Mouse (Mus musculus) G1E (cell line): Measurements from ENCODE around the gene Rnf157. TPM values are rescaled to one million over a fixed set of nuclear protein-coding genes. Genes with fewer than 3 reads are reported as not detected.
"Not testable (repeated sequence)": the region's sequence is repeated elsewhere in the genome, so short reads cannot be mapped to it uniquely, and the experiment has no call there.

ENCODE experiments used
- ATAC-seq: 2 replicates; pipeline ENCODE4 v1.8.0; 2016; ENCODE audit warnings: mild to moderate bottlenecking; ENCODE audit not compliant: insufficient number of reproducible peaks, poor library complexity, low FRiP score, severe bottlenecking; ENCODE audit errors: extremely low read depth
- DNase-seq: peaks from one replicate; pipeline ENCODE4 v3.0.0; 2012; ENCODE audit warnings: low spot score
- H3K27me3 ChIP-seq: 2 replicates; pipeline ENCODE4 v1.6.1; 2012; ENCODE audit warnings: mild to moderate bottlenecking, low read length, inconsistent platforms; ENCODE audit not compliant: insufficient read depth
- H3K36me3 ChIP-seq: replicated peaks from 2 replicates; pipeline ENCODE3; 2012; ENCODE audit warnings: mild to moderate bottlenecking, inconsistent platforms
- H3K4me1 ChIP-seq: 2 replicates; pipeline ENCODE4 v1.6.1; 2012; ENCODE audit warnings: low read depth, low read length, inconsistent platforms, mixed read lengths; ENCODE audit not compliant: insufficient read depth
- H3K4me3 ChIP-seq: 2 replicates; pipeline ENCODE4 v1.5.1; 2012; ENCODE audit warnings: low read depth, mild to moderate bottlenecking, inconsistent platforms, low read length, moderate library complexity, mixed read lengths
- H3K9me3 ChIP-seq: replicated peaks from 2 replicates; pipeline ENCODE4 v1.6.1; 2012; ENCODE audit warnings: inconsistent platforms
- CTCF ChIP-seq: IDR thresholded peaks from 2 replicates; pipeline ENCODE4 v1.5.1; 2012; ENCODE audit warnings: low read depth, low read length, inconsistent platforms, mixed read lengths
- GATA1 ChIP-seq: IDR thresholded peaks from 2 replicates; pipeline ENCODE4 v1.6.1; 2012; ENCODE audit warnings: borderline replicate concordance, low read length, inconsistent platforms, mixed read lengths
- GATA2 ChIP-seq: IDR thresholded peaks from 2 replicates; pipeline ENCODE4 v1.6.1; 2012; ENCODE audit warnings: low read depth, low read length, inconsistent platforms, borderline replicate concordance
- POLR2AphosphoS5 ChIP-seq: IDR thresholded peaks from 2 replicates; pipeline ENCODE4 v1.6.1; 2012; ENCODE audit warnings: low read depth, low read length, inconsistent platforms; ENCODE audit not compliant: insufficient replicate concordance
- TAL1 ChIP-seq: conservative IDR thresholded peaks from 2 replicates; pipeline ENCODE4 v1.6.1; 2012; ENCODE audit warnings: low read depth, low read length, inconsistent platforms, mixed read lengths
- polyA plus RNA-seq: library from polyadenylated mRNA; stranded (reverse); fragments of >175 nt; gene quantifications from 2 replicates; pipeline ENCODE4 v1.2.3, GENCODE M21; 2012
- total RNA-seq, 2 experiments: library from RNA; stranded (forward) in 1 of 2; stranded (reverse) in 1 of 2; fragments of 200-1000 nt in 1 of 2; fragments of >200 nt in 1 of 2; fragmentation: Nextera tagmentation in 1 of 2; gene quantifications; 2 replicates each; pipeline ENCODE4 v1.2.3; 2014 to 2017

The Rnf157 gene
- total and polyA plus RNA-seq, 3 experiments: 7.1 to 23.7 (median 10.0) TPM

GRCm38 (mm10) chr11:116384171-116384570, 28.7 kb downstream of the Rnf157 start:
- H3K27me3 ChIP-seq: peaks cover 16% of the 10 kb centered on the region
- DNase-seq: no peak

GRCm38 (mm10) chr11:116383070-116383469, 29.8 kb downstream of the Rnf157 start:
- not testable (repeated sequence) for H3K4me1 ChIP-seq, H3K9me3 ChIP-seq, DNase-seq, H3K4me3 ChIP-seq, ATAC-seq
- Histone ChIP-seq H3K36me3 (peaks cover 11% of the 10 kb centered on the region), H3K27me3 (peaks cover 16% of the 10 kb centered on the region)

More at GRCm38 (mm10) chr11:116384171-116384570, 28.7 kb downstream of the Rnf157 start:
- no peak overlapping the region for H3K4me3 ChIP-seq
- H3K4me1 ChIP-seq: no peaks in the 10 kb centered on the region; the same call in 1 of the 2 replicates
- no peak for TF ChIP-seq TAL1
- no peak for TF ChIP-seq GATA1
- no peak for TF ChIP-seq POLR2AphosphoS5
- no peak for TF ChIP-seq GATA2
- TF ChIP-seq CTCF: no peak
- H3K9me3 ChIP-seq: no peaks in the 10 kb centered on the region
- H3K36me3 ChIP-seq: peaks cover 11% of the 10 kb centered on the region
- no peak for ATAC-seq

GRCm38 (mm10) chr11:116380767-116381166, 32.1 kb downstream of the Rnf157 start:
- Histone ChIP-seq H3K4me3 (no peak overlapping the region), H3K9me3 (no peaks in the 10 kb centered on the region), H3K27me3 (peaks cover 10% of the 10 kb centered on the region; the same call in 1 of the 2 replicates), H3K4me1 (peaks cover 4% of the 10 kb centered on the region), H3K36me3 (peaks cover 6% of the 10 kb centered on the region)
- no peak for TF ChIP-seq CTCF
- no peak for TF ChIP-seq GATA2
- no peak for TF ChIP-seq TAL1
- DNase-seq: no peak
- no peak for ATAC-seq

- Histone ChIP-seq H3K36me3 (peaks cover 6% of the 10 kb centered on the region), H3K9me3 (no peaks in the 10 kb centered on the region), H3K27me3 (peaks cover 10% of the 10 kb centered on the region; the same call in 1 of the 2 replicates), H3K4me3 (no peak overlapping the region), H3K4me1 (peaks cover 6% of the 10 kb centered on the region)
- TF ChIP-seq GATA1: no peak
- TF ChIP-seq CTCF: no peak
- TF ChIP-seq TAL1: no peak
- TF ChIP-seq POLR2AphosphoS5: no peak
- TF ChIP-seq GATA2: no peak
- ATAC-seq: no peak
- DNase-seq: no peak
These were observed 33.3 kb downstream of the Rnf157 start for GRCm38 (mm10) chr11:116379530-116379929.

- peaks cover 7% of the 10 kb centered on the region for H3K4me1 ChIP-seq
- H3K36me3 ChIP-seq: peaks cover under 1% of the 10 kb centered on the region
- ATAC-seq: no peak
- TF ChIP-seq GATA1: no peak
- no peak for TF ChIP-seq GATA2
- TF ChIP-seq POLR2AphosphoS5: no peak
- no peak for TF ChIP-seq CTCF
- TF ChIP-seq TAL1: no peak
- no peaks in the 10 kb centered on the region for H3K9me3 ChIP-seq
- no peak for DNase-seq
- peaks cover 9% of the 10 kb centered on the region; the same call in 1 of the 2 replicates for H3K27me3 ChIP-seq
- no peak overlapping the region for H3K4me3 ChIP-seq
These were observed 35.7 kb downstream of the Rnf157 start for GRCm38 (mm10) chr11:116376945-116377661.

- TF ChIP-seq TAL1 (no peak), CTCF (no peak), GATA1 (no peak), GATA2 (no peak), POLR2AphosphoS5 (no peak)
- Histone ChIP-seq H3K27me3 (0 out of 2 replicates have a peak, but pooled peaks cover 6% of the 10 kb centered on the region), H3K4me1 (peaks cover 38% of the 10 kb centered on the region), H3K9me3 (no peaks in the 10 kb centered on the region), H3K4me3 (no peak overlapping the region), H3K36me3 (no peaks in the 10 kb centered on the region)
- ATAC-seq (no peak), DNase-seq (no peak)
These were observed 40.9 kb downstream of the Rnf157 start for GRCm38 (mm10) chr11:116371894-116372450.
